14 mouse cellular contexts compared by ENCODE assay signal in the genomic region with DNA sequence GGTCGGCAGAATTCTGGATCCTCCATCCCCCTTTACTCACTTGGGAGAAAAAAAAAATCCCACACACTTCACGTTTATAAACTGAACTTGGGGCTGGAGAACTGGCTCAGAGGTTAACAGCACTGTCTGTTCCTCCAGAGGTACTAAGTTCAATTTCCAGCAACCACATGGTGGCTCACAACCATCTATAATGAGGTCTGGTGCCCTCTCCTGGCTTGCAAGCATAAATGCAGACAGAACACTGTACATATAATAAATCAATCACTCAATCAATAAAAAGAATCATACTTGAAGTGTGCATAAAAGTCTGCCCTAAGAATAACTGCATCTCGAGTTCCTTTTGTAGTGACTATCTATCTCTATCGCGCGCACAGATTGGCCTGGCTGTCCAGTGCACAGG. TPM values are rescaled to one million over a fixed set of nuclear protein-coding genes. Genes with fewer than 3 reads are reported as not detected.
DNase-seq lines count a peak whose midpoint lies in the region; ATAC-seq and TF ChIP-seq lines count a peak whose summit lies in the region.
"Had no signal": no experiment of that assay in that cellular context is flagged by ENCODE, and none has a peak within 500 bp of the region (broad histone marks: within the 10 kb centered on the region; RNA-seq: fewer than 3 reads in every experiment).

No protein-coding gene starts in this region.

- peaks cover 89% of the 10 kb centered on the region for H3K36me3 ChIP-seq in heart, postnatal 0 days (replicated peaks; ENCODE audit: control insufficient read depth, insufficient read depth, low read length)
- peaks cover 30% of the 10 kb centered on the region for H3K36me3 ChIP-seq in lung, postnatal 0 days (ENCODE audit: insufficient read depth, low read length)
- H3K36me3 ChIP-seq in ES-E14 (ENCODE audit: control insufficient read depth, insufficient read depth, low read length, poor library complexity, severe bottlenecking) = peaks cover 66% of the 10 kb centered on the region
- H3K36me3 ChIP-seq in hindbrain, embryonic 13.5 days = peaks cover 95% of the 10 kb centered on the region

- intact Hi-C loops in heart, postnatal 14 days (cut with DNase I) = no loop called here

- no peaks in the 10 kb centered on the region for H3K27me3 ChIP-seq in heart, postnatal 0 days (ENCODE audit: control insufficient read depth, insufficient read depth, low read length)
- H3K27me3 ChIP-seq in lung, postnatal 0 days (replicated peaks; ENCODE audit: insufficient read depth, low read length) = no peaks in the 10 kb centered on the region
- no peaks in the 10 kb centered on the region for H3K27me3 ChIP-seq in hindbrain, embryonic 13.5 days
- H3K27me3 ChIP-seq: embryonic facial prominence, embryonic 15.5 days; hindbrain, embryonic 15.5 days; midbrain, embryonic 12.5 days had no signal

- H3K4me3 ChIP-seq in heart, postnatal 0 days (ENCODE audit: low read depth, low read length) = no peak overlapping the region
- H3K4me3 ChIP-seq in lung, postnatal 0 days (ENCODE audit: low read depth, low read length) = no peak overlapping the region
- H3K4me3 ChIP-seq in ES-E14 (ENCODE audit: insufficient read depth in 1 of 2, low read depth in 1 of 2, low read length in 2 of 2, poor library complexity in 1 of 2, severe bottlenecking in 1 of 2) = no peak overlapping the region
- no peak overlapping the region for H3K4me3 ChIP-seq in hindbrain, embryonic 13.5 days
- H3K4me3 ChIP-seq: embryonic facial prominence, embryonic 15.5 days; hindbrain, embryonic 15.5 days; midbrain, embryonic 12.5 days had no signal

- in situ Hi-C loops in ES-E14 (cut with MboI; ENCODE audit: low sequenced_read_pairs in 2 of 2, unreplicated experiment in 2 of 2) = no loop called here

- no peak overlapping the region for H3K9ac ChIP-seq in heart, postnatal 0 days (replicated peaks; ENCODE audit: low read depth, low read length)
- H3K9ac ChIP-seq in lung, postnatal 0 days (replicated peaks; ENCODE audit: low read depth) = no peak overlapping the region
- 0 out of 2 replicates have a peak overlapping the region, but pooled peaks have one; percentile 6 for H3K9ac ChIP-seq in ES-E14 (ENCODE audit: insufficient read depth, low read depth, low read length, poor library complexity, severe bottlenecking)
- H3K9ac ChIP-seq in hindbrain, embryonic 13.5 days = no peak overlapping the region
- H3K9ac ChIP-seq: embryonic facial prominence, embryonic 15.5 days; hindbrain, embryonic 15.5 days; midbrain, embryonic 12.5 days had no signal

- no peak overlapping the region for H3K4me2 ChIP-seq in heart, postnatal 0 days (ENCODE audit: low read depth, low read length)
- H3K4me2 ChIP-seq in lung, postnatal 0 days (replicated peaks; ENCODE audit: low read depth, low read length) = no peak overlapping the region
- no peak overlapping the region for H3K4me2 ChIP-seq in hindbrain, embryonic 13.5 days
- H3K4me2 ChIP-seq: embryonic facial prominence, embryonic 15.5 days; hindbrain, embryonic 15.5 days; midbrain, embryonic 12.5 days had no signal

- DNase-seq in heart, postnatal 0 days (ENCODE audit: low spot score) = no peak
- DNase-seq in heart, postnatal 14 days = no peak
- DNase-seq in lung, postnatal 0 days (ENCODE audit: low spot score) = no peak
- DNase-seq in lung, adult 18-20 months = no peak
- DNase-seq in ES-E14 (ENCODE audit: low read depth, low spot score) = no peak
- peak; percentile 18 for DNase-seq in retina, embryonic 14.5 days (ENCODE audit: low spot score)
- DNase-seq: adrenal gland, postnatal 25 days; cerebellum, adult 2 months; kidney, postnatal 4 days had no signal

- no peaks in the 10 kb centered on the region for H3K4me1 ChIP-seq in heart, postnatal 0 days (ENCODE audit: control insufficient read depth, insufficient read depth)
- H3K4me1 ChIP-seq in lung, postnatal 0 days (ENCODE audit: insufficient read depth, low read depth, low read length) = no peaks in the 10 kb centered on the region
- no peaks in the 10 kb centered on the region; a peak in 1 of 4 replicates for H3K4me1 ChIP-seq in ES-E14 (ENCODE audit: control insufficient read depth in 2 of 2, insufficient read depth in 2 of 2, low read length in 2 of 2, poor library complexity in 1 of 2)
- no peaks in the 10 kb centered on the region for H3K4me1 ChIP-seq in hindbrain, embryonic 13.5 days (replicated peaks)
- H3K4me1 ChIP-seq: embryonic facial prominence, embryonic 15.5 days; hindbrain, embryonic 15.5 days; midbrain, embryonic 12.5 days had no signal

- peak; percentile 11; the same call in 1 of the 2 replicates for TF ChIP-seq CTCF in heart, postnatal 0 days (IDR thresholded peaks at IDR 0.05; ENCODE audit: low read depth)
- peak; percentile 53 for TF ChIP-seq CTCF in lung, postnatal 0 days (IDR thresholded peaks at IDR 0.05)

- 93% methylated on average over 6 of the region's 6 CpGs for WGBS in heart, postnatal 0 days
- WGBS in lung, postnatal 0 days = 89% methylated on average over 6 of the region's 6 CpGs
- WGBS in hindbrain, embryonic 13.5 days = 93% methylated on average over 6 of the region's 6 CpGs

- TF ChIP-seq EP300 in heart, postnatal 0 days (IDR thresholded peaks at IDR 0.05; ENCODE audit: low read depth) = no peak
- no peak for TF ChIP-seq EP300 in lung, postnatal 0 days (IDR thresholded peaks at IDR 0.05)

- H3K27ac ChIP-seq in heart, postnatal 0 days (ENCODE audit: low read depth) = no peak overlapping the region
- no peak overlapping the region for H3K27ac ChIP-seq in lung, postnatal 0 days (ENCODE audit: low read length)
- H3K27ac ChIP-seq in ES-E14 (ENCODE audit: insufficient read depth, low read depth, low read length, poor library complexity, severe bottlenecking) = no peak overlapping the region
- H3K27ac ChIP-seq in hindbrain, embryonic 13.5 days = no peak overlapping the region
- H3K27ac ChIP-seq: embryonic facial prominence, embryonic 15.5 days; hindbrain, embryonic 15.5 days; midbrain, embryonic 12.5 days had no signal

- H3K9me3 ChIP-seq in heart, postnatal 0 days (replicated peaks; ENCODE audit: control insufficient read depth, low read length) = no peaks in the 10 kb centered on the region
- H3K9me3 ChIP-seq in lung, postnatal 0 days (ENCODE audit: low read length) = no peaks in the 10 kb centered on the region
- no peaks in the 10 kb centered on the region for H3K9me3 ChIP-seq in ES-E14 (ENCODE audit: control insufficient read depth, insufficient read depth, low read depth, low read length)
- no peaks in the 10 kb centered on the region for H3K9me3 ChIP-seq in hindbrain, embryonic 13.5 days
- H3K9me3 ChIP-seq: embryonic facial prominence, embryonic 15.5 days; hindbrain, embryonic 15.5 days; midbrain, embryonic 12.5 days had no signal

- ATAC-seq in heart, postnatal 0 days (ENCODE audit: insufficient read depth, low read depth) = no peak
- ATAC-seq in lung, postnatal 0 days = no peak
- no peak for ATAC-seq in monocyte, adult 5-6 weeks (replicated peaks; ENCODE audit: insufficient number of reproducible peaks, low FRiP score, low TSS enrichment, poor library complexity, severe bottlenecking)
- no peak for ATAC-seq in hindbrain, embryonic 13.5 days (ENCODE audit: low FRiP score)

TF ChIP-seq in ES-E14, 5 proteins besides CTCF, POLR2A, EP300 and RAD21 (continues in another document):
- no peak for TF ChIP-seq ZC3H11A (IDR thresholded peaks at IDR 0.05; ENCODE audit: borderline replicate concordance, low read depth, low read length)

RNA-seq across cellular contexts. Expression of a gene that starts 18.4 kb away (rescaled TPM):
- 10.3 and 16.6 TPM in 2 replicates for total RNA-seq in heart, postnatal 0 days (2014; rRNA removed; ENCODE audit: low replicate concordance)
- 4.6 and 5.3 TPM in 2 replicates for polyA plus RNA-seq in heart, postnatal 0 days (2015; fragmentation: Nextera tagmentation; extraction: Ambion mirVana)
- 10 to 100 TPM; 12.2 to 13.4 TPM for total RNA-seq in heart, postnatal 14 days (2021)
- polyA plus RNA-seq in lung, postnatal 0 days (2015; fragmentation: Nextera tagmentation; extraction: Ambion mirVana) = 3.6 and 4.1 TPM in 2 replicates
- 43.3 and 49.5 TPM in 2 replicates for total RNA-seq in ES-E14 (2012; rRNA removed)
- total RNA-seq in monocyte, adult 5-6 weeks (2017) = 16.4 to 28.5 TPM (median 24.2 TPM) in 3 replicates
- polyA plus RNA-seq in hindbrain, embryonic 13.5 days (2015; fragmentation: Nextera tagmentation; extraction: Ambion mirVana) = 11.0 and 12.2 TPM in 2 replicates

RNA-seq across cellular contexts. Expression of a gene that starts 36.8 kb away (rescaled TPM):
- total RNA-seq in heart, postnatal 0 days (2014; rRNA removed; ENCODE audit: low replicate concordance) = 68.4 and 75.6 TPM in 2 replicates
- 32.3 and 35.5 TPM in 2 replicates for polyA plus RNA-seq in heart, postnatal 0 days (2015; fragmentation: Nextera tagmentation; extraction: Ambion mirVana)
- 10 to 100 TPM; 38.9 to 41.2 TPM for total RNA-seq in heart, postnatal 14 days (2021)
- polyA plus RNA-seq in lung, postnatal 0 days (2015; fragmentation: Nextera tagmentation; extraction: Ambion mirVana) = 85.7 and 92.9 TPM in 2 replicates
- total RNA-seq in ES-E14 (2012; rRNA removed) = 202 and 209 TPM in 2 replicates
- 104 to 134 TPM (median 105 TPM) in 3 replicates for total RNA-seq in monocyte, adult 5-6 weeks (2017)
- polyA plus RNA-seq in hindbrain, embryonic 13.5 days (2015; fragmentation: Nextera tagmentation; extraction: Ambion mirVana) = 255 and 257 TPM in 2 replicates

RNA-seq across cellular contexts. Expression of a gene that starts 49.2 kb away (rescaled TPM):
- total RNA-seq in heart, postnatal 0 days (2014; rRNA removed; ENCODE audit: low replicate concordance) = not detected in 2 replicates
- 0.34 and 0.47 TPM in 2 replicates for polyA plus RNA-seq in heart, postnatal 0 days (2015; fragmentation: Nextera tagmentation; extraction: Ambion mirVana)
- under 1 TPM; 0.41 to 0.76 TPM for total RNA-seq in heart, postnatal 14 days (2021)
- 0.38 and 0.43 TPM in 2 replicates for polyA plus RNA-seq in lung, postnatal 0 days (2015; fragmentation: Nextera tagmentation; extraction: Ambion mirVana)
- total RNA-seq in ES-E14 (2012; rRNA removed) = 1.7 and 2.9 TPM in 2 replicates
- total RNA-seq in monocyte, adult 5-6 weeks (2017) = 0.97 TPM in 1 of 3 replicates, not detected in the others
- polyA plus RNA-seq in hindbrain, embryonic 13.5 days (2015; fragmentation: Nextera tagmentation; extraction: Ambion mirVana) = 0.75 and 0.84 TPM in 2 replicates

RNA-seq across cellular contexts. Expression of a gene that starts 49.3 kb away (rescaled TPM):
- total RNA-seq in heart, postnatal 0 days (2014; rRNA removed; ENCODE audit: low replicate concordance) = 54.4 and 68.3 TPM in 2 replicates
- polyA plus RNA-seq in heart, postnatal 0 days (2015; fragmentation: Nextera tagmentation; extraction: Ambion mirVana) = 84.7 and 85.0 TPM in 2 replicates
- total RNA-seq in heart, postnatal 14 days (2021) = 10 to 100 TPM; 36.2 to 36.4 TPM
- 56.3 and 57.6 TPM in 2 replicates for polyA plus RNA-seq in lung, postnatal 0 days (2015; fragmentation: Nextera tagmentation; extraction: Ambion mirVana)
- 27.1 and 27.4 TPM in 2 replicates for total RNA-seq in ES-E14 (2012; rRNA removed)
- total RNA-seq in monocyte, adult 5-6 weeks (2017) = 8.0 to 38.5 TPM (median 14.4 TPM) in 3 replicates
- polyA plus RNA-seq in hindbrain, embryonic 13.5 days (2015; fragmentation: Nextera tagmentation; extraction: Ambion mirVana) = 103 and 106 TPM in 2 replicates

RNA-seq across cellular contexts. Expression of a gene that starts 54.5 kb away (rescaled TPM):
- total RNA-seq in heart, postnatal 0 days (2014; rRNA removed; ENCODE audit: low replicate concordance) = 0.23 and 0.39 TPM in 2 replicates
- 0.37 TPM in 2 replicates for polyA plus RNA-seq in heart, postnatal 0 days (2015; fragmentation: Nextera tagmentation; extraction: Ambion mirVana)
- total RNA-seq in heart, postnatal 14 days (2021) = under 1 TPM; 0.24 to 0.36 TPM
- 3.5 and 4.9 TPM in 2 replicates for polyA plus RNA-seq in lung, postnatal 0 days (2015; fragmentation: Nextera tagmentation; extraction: Ambion mirVana)
- total RNA-seq in ES-E14 (2012; rRNA removed) = 2.3 and 3.4 TPM in 2 replicates
- 4.4 TPM in 1 of 3 replicates, not detected in the others for total RNA-seq in monocyte, adult 5-6 weeks (2017)
- 2.0 and 2.8 TPM in 2 replicates for polyA plus RNA-seq in hindbrain, embryonic 13.5 days (2015; fragmentation: Nextera tagmentation; extraction: Ambion mirVana)
